Mouse (Mus musculus) CH12.LX (cell line): ENCODE measurements around the gene 4933402D24Rik. TPM values are rescaled to one million over a fixed set of nuclear protein-coding genes. Genes with fewer than 3 reads are reported as not detected.

ENCODE experiments used
- DNase-seq: peaks from one replicate; pipeline ENCODE4 v3.0.0-alpha.2; 2013; ENCODE audit errors: extremely low read depth
- H3K27ac ChIP-seq: 2 replicates; pipeline ENCODE4 v1.5.1; 2012; ENCODE audit warnings: low read depth, mild to moderate bottlenecking, control low read depth, moderate library complexity; ENCODE audit not compliant: insufficient read depth
- H3K27me3 ChIP-seq: replicated peaks from 2 replicates; pipeline ENCODE3; 2012; ENCODE audit warnings: inconsistent platforms
- H3K36me3 ChIP-seq, 2 experiments: replicated peaks in 1 of 2; 2 replicates each; pipeline versions ENCODE3 to v1.6.1; 2012; ENCODE audit warnings: inconsistent platforms in 1 of 2, low read length in 1 of 2, mild to moderate bottlenecking in 1 of 2, mixed read lengths in 1 of 2, moderate library complexity in 1 of 2; ENCODE audit not compliant: control insufficient read depth in 1 of 2, insufficient read depth in 1 of 2
- H3K4me1 ChIP-seq, 2 experiments: 2 replicates each; pipeline ENCODE4 v1.6.1; 2012; ENCODE audit warnings: inconsistent platforms in 1 of 2, moderate library complexity in 1 of 2; ENCODE audit not compliant: insufficient read depth in 2 of 2, control insufficient read depth in 1 of 2
- H3K4me2 ChIP-seq: 2 replicates; pipeline ENCODE4 v1.6.1; 2012; ENCODE audit warnings: low read depth, mild to moderate bottlenecking, control low read depth; ENCODE audit not compliant: poor library complexity, insufficient read depth, severe bottlenecking
- H3K4me3 ChIP-seq, 3 experiments: fragments of 150-350 bp in 1 of 3; sonication (generic) in 1 of 3; replicated peaks in 1 of 3; 2 replicates each; pipeline versions ENCODE3 to v1.5.1; 2011 to 2012; ENCODE audit warnings: low read depth in 2 of 3, low read length in 2 of 3, mild to moderate bottlenecking in 2 of 3, moderate library complexity in 2 of 3, control low read depth in 1 of 3, improper control_type of control experiment in 1 of 3, inconsistent platforms in 1 of 3, mixed read lengths in 1 of 3; ENCODE audit not compliant: poor library complexity in 1 of 3
- H3K79me2 ChIP-seq: replicated peaks from 2 replicates; pipeline ENCODE4 v1.6.1; 2012; ENCODE audit warnings: mild to moderate bottlenecking, moderate library complexity; ENCODE audit not compliant: control insufficient read depth, poor library complexity, insufficient read depth, severe bottlenecking; ENCODE audit errors: extremely low read depth
- H3K9ac ChIP-seq: 2 replicates; pipeline ENCODE4 v1.6.1; 2012; ENCODE audit warnings: low read depth, mild to moderate bottlenecking, control low read depth, moderate library complexity; ENCODE audit not compliant: insufficient read depth
- H3K9me3 ChIP-seq: replicated peaks from 2 replicates; pipeline ENCODE3; 2012; ENCODE audit warnings: low read length, inconsistent platforms, mixed read lengths
- CHD2 ChIP-seq: IDR thresholded peaks from 2 replicates; pipeline ENCODE4 v1.6.1; 2011; ENCODE audit warnings: low read length, improper control_type of control experiment
- CTCF ChIP-seq, 2 experiments: IDR thresholded peaks in 1 of 2; conservative IDR thresholded peaks in 1 of 2; 2 replicates each; pipeline ENCODE4 v1.5.1; 2011 to 2012; ENCODE audit warnings: low read depth in 2 of 2, low read length in 2 of 2, improper control_type of control experiment in 1 of 2, inconsistent platforms in 1 of 2, mild to moderate bottlenecking in 1 of 2, moderate library complexity in 1 of 2
- E2F4 ChIP-seq: IDR thresholded peaks from 2 replicates; pipeline ENCODE4 v1.6.1; 2011; ENCODE audit warnings: low read depth, low read length, improper control_type of control experiment; ENCODE audit not compliant: insufficient replicate concordance
- ETS1 ChIP-seq: conservative IDR thresholded peaks from 2 replicates; pipeline ENCODE4 v1.6.1; 2012; ENCODE audit warnings: low read depth, mild to moderate bottlenecking, inconsistent platforms, low read length, improper control_type of control experiment, moderate library complexity
- GABPA ChIP-seq: IDR thresholded peaks from 2 replicates; pipeline ENCODE4 v1.6.1; 2012; ENCODE audit warnings: low read depth, low read length, improper control_type of control experiment, inconsistent platforms; ENCODE audit not compliant: insufficient replicate concordance
- HCFC1 ChIP-seq: IDR thresholded peaks from 2 replicates; pipeline ENCODE4 v1.6.1; 2012; ENCODE audit warnings: low read depth, mild to moderate bottlenecking, inconsistent platforms, low read length, improper control_type of control experiment
- JUND ChIP-seq: conservative IDR thresholded peaks from 2 replicates; pipeline ENCODE4 v1.6.1; 2011; ENCODE audit warnings: low read depth, low read length, improper control_type of control experiment
- MAFK ChIP-seq: IDR thresholded peaks from 2 replicates; pipeline ENCODE4 v1.6.1; 2011; ENCODE audit warnings: low read length, improper control_type of control experiment; ENCODE audit not compliant: insufficient replicate concordance
- MAX ChIP-seq: IDR thresholded peaks from 2 replicates; pipeline ENCODE4 v1.6.1; 2011; ENCODE audit warnings: low read length, improper control_type of control experiment
- MXI1 ChIP-seq: IDR thresholded peaks from 2 replicates; pipeline ENCODE4 v1.6.1; 2011; ENCODE audit warnings: mild to moderate bottlenecking, low read depth, low read length, improper control_type of control experiment
- NELFE ChIP-seq: IDR thresholded peaks from 2 replicates; pipeline ENCODE4 v1.6.1; 2011; ENCODE audit warnings: low read depth, low read length, improper control_type of control experiment
- PAX5 ChIP-seq: IDR thresholded peaks from 2 replicates; pipeline ENCODE4 v1.6.1; 2012; ENCODE audit warnings: low read length, inconsistent platforms, mixed read lengths
- POLR2A ChIP-seq: IDR thresholded peaks from 2 replicates; pipeline ENCODE4 v1.6.1; 2011; ENCODE audit warnings: low read depth, mild to moderate bottlenecking, improper control_type of control experiment, low read length
- RAD21 ChIP-seq: IDR thresholded peaks from 2 replicates; pipeline ENCODE4 v1.6.1; 2011; ENCODE audit warnings: low read depth, mild to moderate bottlenecking, low read length, improper control_type of control experiment, moderate library complexity
- SIN3A ChIP-seq: IDR thresholded peaks from 2 replicates; pipeline ENCODE4 v1.6.1; 2012; ENCODE audit warnings: low read length, improper control_type of control experiment, inconsistent platforms
- TBP ChIP-seq: conservative IDR thresholded peaks from 2 replicates; pipeline ENCODE4 v1.6.1; 2011; ENCODE audit warnings: low read depth, low read length, improper control_type of control experiment
- USF2 ChIP-seq: conservative IDR thresholded peaks from 2 replicates; pipeline ENCODE4 v1.6.1; 2011; ENCODE audit warnings: low read depth, low read length, improper control_type of control experiment
- dilution Hi-C: fragments of 300-500 bp; cut with MboI; formaldehyde crosslinking; loops from 2 replicates; pipeline ENCODE4 v1.14.3; 2020; ENCODE audit warnings: low sequenced_read_pairs; ENCODE audit not compliant: extremely low pct_unique_long_range_greater_than_20kb, extremely low pct_ligation_motif_present
- in situ Hi-C: fragments of 300-500 bp; cut with MboI; formaldehyde crosslinking; loops from 3 replicates; pipeline ENCODE4 v1.14.3; 2019; ENCODE audit warnings: low sequenced_read_pairs, low pct_ligation_motif_present, low pct_unique_long_range_greater_than_20kb, mixed read lengths
- polyA plus RNA-seq: library from polyadenylated mRNA; unstranded; fragments of >175 nt; gene quantifications from 2 replicates; pipeline ENCODE4 v1.2.1, GENCODE M21; 2012; ENCODE audit warnings: low read depth; ENCODE audit not compliant: insufficient read length
- total RNA-seq, 2 experiments: library from RNA; depleted of rRNA; stranded (reverse); fragments of 300-350 nt in 1 of 2; fragments of >200 nt in 1 of 2; gene quantifications; 2 replicates each; pipeline ENCODE4 v1.2.3; 2012 to 2014

Gene 4933402D24Rik
- total and polyA plus RNA-seq, 3 experiments: not detected

GRCm38 (mm10) chr1:63729796-63730195 is 39.3 kb downstream of the 4933402D24Rik start:
- Histone ChIP-seq H3K36me3 (peaks cover 6 to 16% of the 10 kb centered on the region in 2 experiments), H3K4me1 (peaks cover 7 to 30% of the 10 kb centered on the region in 2 experiments; a peak in 3 of 4 replicates), H3K9me3 (no peaks in the 10 kb centered on the region), H3K27me3 (no peaks in the 10 kb centered on the region), H3K4me3 (peak overlapping the region in 2 of 3 experiments; percentile 26 to 83), H3K9ac (no peak overlapping the region; the same call in 1 of the 2 replicates), H3K27ac (no peak overlapping the region), H3K4me2 (peak overlapping the region; percentile 80), H3K79me2 (peaks cover 23% of the 10 kb centered on the region)
- in situ Hi-C loops (no loop called here), dilution Hi-C loops (no loop called here)
- DNase-seq: no peak
- TF ChIP-seq TBP (no peak), CHD2 (no peak), MAX (no peak), SIN3A (no peak), NELFE (no peak), MXI1 (no peak), ETS1 (no peak), HCFC1 (no peak), CTCF (conservative IDR thresholded peaks at IDR 0.05 in 1 of 2, IDR thresholded peaks at IDR 0.05 in 1 of 2; ENCODE audit: low read depth in 2 of 2, low read length in 2 of 2) (no peak)

GRCm38 (mm10) chr1:63720161-63720560 is 48.9 kb downstream of the 4933402D24Rik start:
- no peaks in the 10 kb centered on the region for H3K27me3 ChIP-seq
- dilution Hi-C loops (no loop called here), in situ Hi-C loops (no loop called here)
- no peaks in the 10 kb centered on the region for H3K79me2 ChIP-seq
- TF ChIP-seq USF2: no peak
- no peak for TF ChIP-seq MAFK
- TF ChIP-seq PAX5: no peak
- no peak for TF ChIP-seq GABPA
- no peak for TF ChIP-seq RAD21
- TF ChIP-seq E2F4: no peak
- no peak for TF ChIP-seq POLR2A
- no peak for TF ChIP-seq JUND
- DNase-seq: no peak
- no peaks in the 10 kb centered on the region for H3K36me3 ChIP-seq
- H3K9me3 ChIP-seq: no peaks in the 10 kb centered on the region
- no peak overlapping the region for H3K4me3 ChIP-seq
- no peak overlapping the region for H3K27ac ChIP-seq
- no peak overlapping the region for H3K9ac ChIP-seq
- no peaks in the 10 kb centered on the region for H3K4me1 ChIP-seq
- no peak overlapping the region for H3K4me2 ChIP-seq
